Mouse (Mus musculus) MEL (cell line): ENCODE data around the gene Ssna1. TPM values are rescaled to one million over a fixed set of nuclear protein-coding genes. Genes with fewer than 3 reads are reported as not detected.
A peak's percentile ranks its signal among the peaks of the same experiment; 100 is the strongest.

Experiments used
- DNase-seq: peaks from one replicate; pipeline ENCODE4 v3.0.0; 2011; ENCODE audit warnings: low read depth, low spot score
- H3K27ac ChIP-seq: 2 replicates; pipeline ENCODE4 v1.5.1; 2012; ENCODE audit warnings: low read depth, mild to moderate bottlenecking, control low read depth, low read length, moderate library complexity; ENCODE audit not compliant: control insufficient read depth
- H3K27me3 ChIP-seq, 2 experiments: fragments of 150-350 bp in 1 of 2; sonication (generic) in 1 of 2; 2 replicates each; pipeline ENCODE4 v1.6.1; 2012; ENCODE audit warnings: low read length in 2 of 2, mild to moderate bottlenecking in 2 of 2, improper control_type of control experiment in 1 of 2, moderate library complexity in 1 of 2; ENCODE audit not compliant: insufficient read depth in 2 of 2, control insufficient read depth in 1 of 2
- H3K36me3 ChIP-seq, 2 experiments: 2 replicates each; pipeline ENCODE4 v1.6.1; 2012 to 2014; ENCODE audit warnings: low read length in 2 of 2, improper control_type of control experiment in 1 of 2, inconsistent platforms in 1 of 2, mild to moderate bottlenecking in 1 of 2; ENCODE audit not compliant: insufficient read depth in 2 of 2, control insufficient read depth in 1 of 2
- H3K4me1 ChIP-seq, 2 experiments: fragments of 150-350 bp in 1 of 2; sonication (generic) in 1 of 2; 2 replicates each; pipeline ENCODE4 v1.6.1; 2012; ENCODE audit warnings: low read length in 2 of 2, improper control_type of control experiment in 1 of 2, mild to moderate bottlenecking in 1 of 2; ENCODE audit not compliant: insufficient read depth in 2 of 2, control insufficient read depth in 1 of 2
- H3K4me3 ChIP-seq, 2 experiments: fragments of 150-350 bp in 1 of 2; sonication (generic) in 1 of 2; 2 replicates each; pipeline ENCODE4 v1.5.1; 2012; ENCODE audit warnings: low read depth in 2 of 2, low read length in 2 of 2, mild to moderate bottlenecking in 2 of 2, moderate library complexity in 2 of 2, control low read depth in 1 of 2, improper control_type of control experiment in 1 of 2; ENCODE audit not compliant: control insufficient read depth in 1 of 2, insufficient read depth in 1 of 2
- H3K79me2 ChIP-seq: 2 replicates; pipeline ENCODE4 v1.6.1; 2012; ENCODE audit warnings: mild to moderate bottlenecking, low read length, moderate library complexity; ENCODE audit not compliant: control insufficient read depth, poor library complexity, insufficient read depth
- H3K9ac ChIP-seq: 2 replicates; pipeline ENCODE4 v1.6.1; 2012; ENCODE audit warnings: low read depth, mild to moderate bottlenecking, control low read depth, low read length, moderate library complexity; ENCODE audit not compliant: control insufficient read depth, poor library complexity, severe bottlenecking
- H3K9me3 ChIP-seq: fragments of 150-350 bp; sonication (generic); replicated peaks from 2 replicates; pipeline ENCODE4 v1.6.1; 2012; ENCODE audit warnings: mild to moderate bottlenecking, low read length, improper control_type of control experiment, moderate library complexity; ENCODE audit not compliant: insufficient read depth
- BHLHE40 ChIP-seq: IDR thresholded peaks from 2 replicates; pipeline ENCODE4 v1.6.1; 2012; ENCODE audit warnings: low read depth, mild to moderate bottlenecking, inconsistent platforms, low read length, improper control_type of control experiment, borderline replicate concordance
- CHD1 ChIP-seq: IDR thresholded peaks from 2 replicates; pipeline ENCODE4 v1.6.1; 2012; ENCODE audit warnings: low read depth, mild to moderate bottlenecking, inconsistent platforms, low read length, improper control_type of control experiment
- ELF1 ChIP-seq: IDR thresholded peaks from 2 replicates; pipeline ENCODE4 v1.6.1; 2014; ENCODE audit warnings: low read depth, mild to moderate bottlenecking, inconsistent platforms, low read length, improper control_type of control experiment, moderate library complexity
- ETS1 ChIP-seq: IDR thresholded peaks from 2 replicates; pipeline ENCODE4 v1.6.1; 2012; ENCODE audit warnings: low read depth, mild to moderate bottlenecking, inconsistent platforms, low read length, improper control_type of control experiment, moderate library complexity
- GATA1 ChIP-seq: IDR thresholded peaks from 2 replicates; pipeline ENCODE4 v1.6.1; 2011; ENCODE audit warnings: low read depth, low read length, improper control_type of control experiment
- HCFC1 ChIP-seq: IDR thresholded peaks from 2 replicates; pipeline ENCODE4 v1.6.1; 2012; ENCODE audit warnings: low read depth, mild to moderate bottlenecking, inconsistent platforms, low read length, improper control_type of control experiment, moderate library complexity
- JUND ChIP-seq: IDR thresholded peaks from 2 replicates; pipeline ENCODE4 v1.6.1; 2011; ENCODE audit warnings: low read depth, mild to moderate bottlenecking, improper control_type of control experiment, low read length
- MAZ ChIP-seq: IDR thresholded peaks from 2 replicates; pipeline ENCODE4 v1.6.1; 2012; ENCODE audit warnings: low read depth, mild to moderate bottlenecking, inconsistent platforms, low read length, improper control_type of control experiment
- MYC ChIP-seq: IDR thresholded peaks from 2 replicates; pipeline ENCODE4 v1.6.1; 2011; ENCODE audit warnings: low read depth, mild to moderate bottlenecking, low read length, improper control_type of control experiment, moderate library complexity
- NELFE ChIP-seq: IDR thresholded peaks from 2 replicates; pipeline ENCODE4 v1.6.1; 2011; ENCODE audit warnings: low read depth, low read length, improper control_type of control experiment
- NRF1 ChIP-seq: IDR thresholded peaks from 2 replicates; pipeline ENCODE4 v1.6.1; 2014; ENCODE audit warnings: low read depth, mild to moderate bottlenecking, inconsistent platforms, low read length, improper control_type of control experiment, moderate library complexity; ENCODE audit not compliant: poor library complexity, insufficient read depth, severe bottlenecking
- POLR2AphosphoS2 ChIP-seq: IDR thresholded peaks from 2 replicates; pipeline ENCODE4 v1.6.1; 2011; ENCODE audit warnings: low read length, improper control_type of control experiment
- RCOR1 ChIP-seq: IDR thresholded peaks from 2 replicates; pipeline ENCODE4 v1.6.1; 2012; ENCODE audit warnings: low read depth, mild to moderate bottlenecking, inconsistent platforms, low read length, improper control_type of control experiment
- SIN3A ChIP-seq: IDR thresholded peaks from 2 replicates; pipeline ENCODE4 v1.6.1; 2012; ENCODE audit warnings: low read length, improper control_type of control experiment, inconsistent platforms
- SMC3 ChIP-seq: IDR thresholded peaks from 2 replicates; pipeline ENCODE4 v1.6.1; 2011; ENCODE audit warnings: low read depth, low read length, improper control_type of control experiment
- TBP ChIP-seq: IDR thresholded peaks from 2 replicates; pipeline ENCODE4 v1.8.0; 2011; ENCODE audit warnings: low read depth, low read length, improper control_type of control experiment
- USF2 ChIP-seq, 2 experiments: IDR thresholded peaks; 2 replicates each; pipeline ENCODE4 v1.6.1; 2011 to 2012; ENCODE audit warnings: improper control_type of control experiment in 2 of 2, low read length in 2 of 2, borderline replicate concordance in 1 of 2, inconsistent platforms in 1 of 2, low read depth in 1 of 2, mild to moderate bottlenecking in 1 of 2; ENCODE audit not compliant: insufficient read depth in 1 of 2
- ZKSCAN1 ChIP-seq: IDR thresholded peaks from 2 replicates; pipeline ENCODE4 v1.6.1; 2012; ENCODE audit warnings: low read depth, mild to moderate bottlenecking, inconsistent platforms, low read length, improper control_type of control experiment, moderate library complexity
- polyA plus RNA-seq, 2 experiments: library from polyadenylated mRNA; stranded (reverse) in 1 of 2; unstranded in 1 of 2; fragments of >175 nt in 1 of 2; fragments of >200 nt in 1 of 2; gene quantifications; 2 replicates each; pipeline versions ENCODE4 v1.2.1 to v1.2.4; 2012; ENCODE audit warnings: low replicate concordance in 2 of 2, low read depth in 1 of 2; ENCODE audit not compliant: insufficient read length in 2 of 2, insufficient read depth in 1 of 2, missing spikeins in 1 of 2
- total RNA-seq: library from RNA; depleted of rRNA; stranded (reverse); fragments of 300-350 nt; gene quantifications from 2 replicates; pipeline ENCODE4 v1.2.3, GENCODE M21; 2012

The Ssna1 gene
- total and polyA plus RNA-seq, 3 experiments = 158 to 226 TPM; not detected in 1

DNA sequence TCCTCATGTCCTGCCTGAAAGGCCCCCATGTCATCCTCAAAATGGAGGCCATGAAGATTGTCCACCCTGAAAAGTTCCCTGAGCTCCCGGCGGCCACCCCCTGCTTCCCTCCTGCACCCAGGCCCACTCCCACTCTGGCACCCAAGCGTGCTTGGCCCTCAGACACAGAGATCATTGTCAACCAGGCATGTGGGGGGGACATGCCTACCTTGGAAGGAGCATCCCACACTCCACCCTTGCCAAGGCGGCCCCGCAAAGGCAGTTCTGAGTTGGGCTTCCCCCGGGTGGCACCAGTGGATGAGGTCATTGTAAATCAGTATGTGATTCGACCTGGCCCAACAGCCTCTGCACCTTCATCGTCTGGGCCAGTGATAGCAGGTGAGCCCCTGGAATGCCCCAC lies 28.9 kb downstream of the Ssna1 start:
- TF ChIP-seq ZKSCAN1 (no peak), MYC (no peak), ETS1 (no peak), TBP (no peak), POLR2AphosphoS2 (no peak), JUND (no peak), NELFE (no peak), NRF1 (no peak), SMC3 (no peak), HCFC1 (no peak), ELF1 (no peak), RCOR1 (no peak), BHLHE40 (no peak), CHD1 (no peak), MAZ (no peak), GATA1 (no peak), SIN3A (no peak), USF2 (IDR thresholded peaks at IDR 0.05; ENCODE audit: borderline replicate concordance in 1 of 2, insufficient read depth in 1 of 2, low read depth in 1 of 2, low read length in 2 of 2) (no peak)
- Histone ChIP-seq H3K4me3 (no peak overlapping the region; a peak in 1 of 4 replicates), H3K79me2 (no peaks in the 10 kb centered on the region; the same call in 1 of the 2 replicates), H3K27ac (no peak overlapping the region), H3K27me3 (no peaks in the 10 kb centered on the region), H3K9ac (no peak overlapping the region), H3K36me3 (no peaks in the 10 kb centered on the region), H3K9me3 (no peaks in the 10 kb centered on the region), H3K4me1 (peaks cover 0 to 12% of the 10 kb centered on the region in 2 experiments; a peak in 3 of 4 replicates)
- no peak for DNase-seq

DNA sequence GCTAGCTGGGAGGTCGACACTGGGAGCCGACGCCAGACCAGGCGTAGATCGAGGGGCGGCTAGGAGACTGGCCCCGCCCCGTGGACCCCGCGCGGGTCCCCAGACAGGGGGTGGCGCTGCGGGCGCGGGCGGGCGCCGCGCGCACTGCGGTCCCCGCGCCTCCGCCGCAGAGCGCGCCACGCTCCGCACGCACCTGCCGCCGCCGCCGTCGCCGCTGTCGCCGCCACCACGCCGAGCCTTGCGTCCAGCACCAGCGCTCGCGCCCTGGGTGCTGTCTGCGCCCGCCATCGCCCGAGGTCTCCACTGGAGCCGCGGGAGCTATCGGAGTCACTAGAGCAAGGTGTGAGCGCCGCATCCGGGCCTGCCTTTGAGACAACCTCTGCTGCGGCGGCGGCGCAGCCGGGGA lies 30.1 kb downstream of the Ssna1 start, which contains the start of the genes Rnf208 and Cysrt1:
Rnf208 (plus strand) TSS at position 155 of the 406 bp plus-strand sequence.
Cysrt1 (minus strand) TSS at position 352 of the 406 bp plus-strand sequence.
- H3K9ac ChIP-seq = peak within 1 kb of the TSS; percentile 79
- DNase-seq = no peak
- H3K9me3 ChIP-seq = no peaks in the 10 kb centered on the region
- peak within 1 kb of the TSS; percentile 57 to 69 for H3K4me3 ChIP-seq
- H3K79me2 ChIP-seq = no peaks in the 10 kb centered on the region; the same call in 1 of the 2 replicates
- H3K27me3 ChIP-seq = no peaks in the 10 kb centered on the region
- H3K27ac ChIP-seq = peak within 1 kb of the TSS; percentile 56
- H3K4me1 ChIP-seq = peaks cover 0 to 12% of the 10 kb centered on the region in 2 experiments; a peak in 3 of 4 replicates
- no peak for TF ChIP-seq SIN3A
- no peaks in the 10 kb centered on the region for H3K36me3 ChIP-seq
